Mouse (Mus musculus) brain, embryonic 14.5 days (tissue): ENCODE measurements around the gene Vps50.

Experiments
- CTCF ChIP-seq: fragments of 200-500 bp; IDR thresholded peaks from 2 replicates; pipeline ENCODE4 v1.5.1; 2012; ENCODE audit warnings: inconsistent platforms, mild to moderate bottlenecking, moderate library complexity, borderline replicate concordance; ENCODE audit not compliant: insufficient read depth, insufficient read length; ENCODE audit errors: extremely low read depth
- POLR2A ChIP-seq: fragments of 200-500 bp; IDR thresholded peaks from 2 replicates; pipeline ENCODE4 v1.6.1; 2012; ENCODE audit warnings: mild to moderate bottlenecking, inconsistent platforms, borderline replicate concordance; ENCODE audit not compliant: poor library complexity, insufficient read depth, insufficient read length, severe bottlenecking; ENCODE audit errors: extremely low read depth

DNA sequence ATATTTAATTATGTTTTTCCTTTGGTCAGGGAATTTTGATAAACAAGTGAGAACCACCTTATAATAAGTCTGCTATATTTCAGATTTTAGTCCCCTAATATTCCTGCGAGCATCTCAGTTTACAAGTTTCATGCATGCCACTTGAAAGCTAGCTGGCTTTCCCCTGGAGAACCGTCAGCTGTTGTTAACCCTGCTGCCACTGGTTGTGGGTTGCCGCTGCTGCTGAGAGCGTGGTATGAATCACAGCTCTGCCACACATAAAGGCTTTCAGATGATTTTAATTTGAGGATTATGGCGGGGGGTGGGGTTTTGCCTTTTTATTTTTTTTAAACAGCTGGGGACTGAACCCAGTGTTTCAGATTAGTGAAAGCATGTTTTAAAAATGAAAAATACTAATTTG is 7.1 kb downstream of the Vps50 start:
- TF ChIP-seq CTCF: no peak
- no peak for TF ChIP-seq POLR2A
